Mouse (Mus musculus) bone marrow, adult 2 months (tissue): ENCODE data around the gene Opalin.

Experiments used
- CTCF ChIP-seq: fragments of 200-500 bp; IDR thresholded peaks from 2 replicates; pipeline ENCODE4 v1.5.1; 2011; ENCODE audit warnings: low read length, control low read depth; ENCODE audit not compliant: control insufficient read depth, insufficient read depth
- POLR2A ChIP-seq: fragments of 200-500 bp; IDR thresholded peaks from 2 replicates; pipeline ENCODE4 v1.6.1; 2011; ENCODE audit warnings: low read depth, mild to moderate bottlenecking, control low read depth, low read length, borderline replicate concordance; ENCODE audit not compliant: control insufficient read depth

DNA sequence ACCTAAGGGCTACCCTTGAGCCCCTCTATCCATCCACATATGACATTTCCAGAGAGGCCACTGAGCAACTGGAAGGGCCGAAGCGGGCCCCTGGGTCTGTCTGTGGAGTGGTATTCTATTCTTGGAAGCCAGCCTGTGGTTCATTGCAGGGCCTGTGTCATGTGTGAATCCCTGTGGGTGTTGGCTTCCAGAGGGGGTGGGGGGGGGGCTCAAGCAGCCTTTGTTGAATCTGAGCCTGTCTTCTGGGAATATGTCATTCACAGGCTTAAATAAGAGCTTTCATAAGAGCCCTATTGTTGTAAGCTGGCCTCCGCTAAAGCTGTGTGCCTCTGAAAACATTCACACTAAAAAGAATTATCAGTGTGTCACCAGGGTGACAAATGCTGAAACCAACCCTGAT lies 4.7 kb upstream of the Opalin start:
- TF ChIP-seq CTCF (no peak), POLR2A (no peak)
